Mouse (Mus musculus) midbrain, embryonic 16.5 days (tissue): Measurements from ENCODE around the gene Morc4. TPM values are rescaled to one million over a fixed set of nuclear protein-coding genes. Genes with fewer than 3 reads are reported as not detected.
A peak's percentile ranks its signal among the peaks of the same experiment; 100 is the strongest.

ENCODE experiments used
- ATAC-seq: fragments of 200-750 bp; cut with Nextera tagmentation; 2 replicates; pipeline ENCODE4 v1.8.0; 2017; ENCODE audit warnings: moderate TSS enrichment
- H3K27ac ChIP-seq: fragments of 300-500 bp; sonication (generic); 2 replicates; pipeline ENCODE4 v1.5.1; 2014; ENCODE audit warnings: mild to moderate bottlenecking, low read length, mixed read lengths
- H3K27me3 ChIP-seq: fragments of 300-500 bp; sonication (generic); 2 replicates; pipeline ENCODE4 v1.6.1; 2014; ENCODE audit warnings: low read depth, low read length, mixed read lengths; ENCODE audit not compliant: control insufficient read depth, insufficient read depth
- H3K36me3 ChIP-seq: fragments of 300-500 bp; sonication (generic); 2 replicates; pipeline ENCODE4 v1.6.1; 2014; ENCODE audit warnings: mild to moderate bottlenecking, low read length, moderate library complexity, mixed read lengths; ENCODE audit not compliant: control insufficient read depth, insufficient read depth
- H3K4me1 ChIP-seq: fragments of 300-500 bp; sonication (generic); 2 replicates; pipeline ENCODE4 v1.6.1; 2014; ENCODE audit warnings: mild to moderate bottlenecking, low read length, mixed read lengths; ENCODE audit not compliant: control insufficient read depth, insufficient read depth
- H3K4me2 ChIP-seq: fragments of 300-500 bp; sonication (generic); 2 replicates; pipeline ENCODE4 v1.6.1; 2014; ENCODE audit warnings: mild to moderate bottlenecking, low read length, mixed read lengths
- H3K4me3 ChIP-seq: fragments of 300-500 bp; sonication (generic); 2 replicates; pipeline ENCODE4 v1.5.1; 2014; ENCODE audit warnings: low read depth, mild to moderate bottlenecking, low read length, moderate library complexity, mixed read lengths
- H3K9ac ChIP-seq: fragments of 300-500 bp; sonication (generic); 2 replicates; pipeline ENCODE4 v1.6.1; 2014; ENCODE audit warnings: low read depth, low read length, mixed read lengths
- H3K9me3 ChIP-seq: fragments of 300-500 bp; sonication (generic); replicated peaks from 2 replicates; pipeline ENCODE4 v1.6.1; 2014; ENCODE audit warnings: mild to moderate bottlenecking, low read length, mixed read lengths; ENCODE audit not compliant: control insufficient read depth, poor library complexity, severe bottlenecking
- WGBS: fragments of 180-500 bp; shearing (Covaris S2); extraction: QIAGEN DNeasy Blood & Tissue Kit; methylation state at CpG from one replicate; pipeline ENCODE4 v1.1.7; 2014; 5-methylcytosine and 5-hydroxymethylcytosine counted together
- polyA plus RNA-seq: library from polyadenylated mRNA; unstranded; fragments of >200 nt; fragmentation: Nextera tagmentation; extraction: Ambion mirVana; gene quantifications from 2 replicates; pipeline ENCODE4 v1.2.1, GENCODE M21; 2015

The Morc4 gene
- polyA plus RNA-seq, 1 experiment from 2014 or later = 3.3 TPM

- no peak overlapping the region for H3K27ac ChIP-seq
- H3K4me2 ChIP-seq = no peak overlapping the region
- no peaks in the 10 kb centered on the region for H3K9me3 ChIP-seq
- no peaks in the 10 kb centered on the region for H3K36me3 ChIP-seq
- 76% methylated on average over 6 of the region's 6 CpGs for WGBS
- no peak for ATAC-seq
- no peak overlapping the region for H3K4me3 ChIP-seq
- no peaks in the 10 kb centered on the region for H3K4me1 ChIP-seq
- no peak overlapping the region for H3K9ac ChIP-seq
- H3K27me3 ChIP-seq = no peaks in the 10 kb centered on the region
Measured at GRCm38 (mm10) chrX:139841091-139841490, 30.4 kb downstream of the Morc4 start.

GRCm38 (mm10) chrX:139839057-139839456 lies 32.4 kb downstream of the Morc4 start:
- Histone ChIP-seq H3K4me2 (no peak overlapping the region), H3K36me3 (no peaks in the 10 kb centered on the region), H3K9ac (no peak overlapping the region), H3K27ac (no peak overlapping the region), H3K4me3 (no peak overlapping the region), H3K4me1 (no peaks in the 10 kb centered on the region), H3K9me3 (no peaks in the 10 kb centered on the region), H3K27me3 (no peaks in the 10 kb centered on the region)
- WGBS = 47% methylated on average over 3 of the region's 3 CpGs
- ATAC-seq = no peak

- H3K27ac ChIP-seq = no peak overlapping the region
- no peak overlapping the region for H3K4me3 ChIP-seq
- H3K9me3 ChIP-seq = no peaks in the 10 kb centered on the region
- H3K36me3 ChIP-seq = no peaks in the 10 kb centered on the region
- WGBS = 16% methylated on average over 5 of the region's 5 CpGs
- H3K4me2 ChIP-seq = no peak overlapping the region
- H3K27me3 ChIP-seq = no peaks in the 10 kb centered on the region
- ATAC-seq = 0 out of 2 replicates have a peak, but pooled peaks have one; percentile 21
- no peak overlapping the region for H3K9ac ChIP-seq
- no peaks in the 10 kb centered on the region for H3K4me1 ChIP-seq
Measured at GRCm38 (mm10) chrX:139832464-139832863, 39.0 kb downstream of the Morc4 start.

GRCm38 (mm10) chrX:139828363-139829092 lies 42.9 kb downstream of the Morc4 start:
- no peak overlapping the region for H3K4me2 ChIP-seq
- no peak for ATAC-seq
- H3K4me3 ChIP-seq = no peak overlapping the region
- no peaks in the 10 kb centered on the region for H3K4me1 ChIP-seq
- H3K9me3 ChIP-seq = no peaks in the 10 kb centered on the region
- WGBS = 91% methylated on average over 6 of the region's 6 CpGs
- no peaks in the 10 kb centered on the region for H3K27me3 ChIP-seq
- no peak overlapping the region for H3K27ac ChIP-seq
- no peaks in the 10 kb centered on the region for H3K36me3 ChIP-seq
- no peak overlapping the region for H3K9ac ChIP-seq

GRCm38 (mm10) chrX:139826926-139827325 lies 44.6 kb downstream of the Morc4 start:
- H3K36me3 ChIP-seq = no peaks in the 10 kb centered on the region
- H3K27ac ChIP-seq = no peak overlapping the region
- 91% methylated on average over 4 of the region's 4 CpGs for WGBS
- no peak for ATAC-seq
- H3K4me3 ChIP-seq = no peak overlapping the region
- no peak overlapping the region for H3K9ac ChIP-seq
- no peak overlapping the region for H3K4me2 ChIP-seq
- H3K4me1 ChIP-seq = no peaks in the 10 kb centered on the region
- no peaks in the 10 kb centered on the region for H3K9me3 ChIP-seq
- H3K27me3 ChIP-seq = no peaks in the 10 kb centered on the region

- Histone ChIP-seq H3K4me3 (no peak overlapping the region), H3K9me3 (no peaks in the 10 kb centered on the region), H3K9ac (no peak overlapping the region), H3K27ac (no peak overlapping the region), H3K27me3 (no peaks in the 10 kb centered on the region), H3K4me1 (no peaks in the 10 kb centered on the region), H3K4me2 (no peak overlapping the region), H3K36me3 (no peaks in the 10 kb centered on the region)
- WGBS = 86% methylated on average over 1 of the region's 1 CpGs
- ATAC-seq = no peak
Measured at GRCm38 (mm10) chrX:139825402-139825801, 46.1 kb downstream of the Morc4 start.

GRCm38 (mm10) chrX:139815201-139815600 lies 56.3 kb downstream of the Morc4 start:
- Histone ChIP-seq H3K27me3 (no peaks in the 10 kb centered on the region; the same call in none of the 2 replicates), H3K4me3 (no peak overlapping the region), H3K9me3 (no peaks in the 10 kb centered on the region), H3K36me3 (no peaks in the 10 kb centered on the region), H3K9ac (no peak overlapping the region), H3K27ac (no peak overlapping the region), H3K4me1 (no peaks in the 10 kb centered on the region), H3K4me2 (no peak overlapping the region)
- WGBS = 82% methylated on average over 5 of the region's 5 CpGs
- ATAC-seq = no peak

- no peaks in the 10 kb centered on the region for H3K9me3 ChIP-seq
- H3K27me3 ChIP-seq = no peaks in the 10 kb centered on the region; the same call in none of the 2 replicates
- H3K4me3 ChIP-seq = no peak overlapping the region
- H3K27ac ChIP-seq = no peak overlapping the region
- H3K9ac ChIP-seq = no peak overlapping the region
- WGBS = 88% methylated on average over 8 of the region's 8 CpGs
- H3K4me1 ChIP-seq = no peaks in the 10 kb centered on the region
- H3K4me2 ChIP-seq = no peak overlapping the region
- H3K36me3 ChIP-seq = no peaks in the 10 kb centered on the region
- ATAC-seq = no peak
Measured at GRCm38 (mm10) chrX:139814018-139814635, 57.4 kb downstream of the Morc4 start.

GRCm38 (mm10) chrX:139813299-139814002 lies 58.0 kb downstream of the Morc4 start:
- WGBS = 72% methylated on average over 9 of the region's 9 CpGs
- ATAC-seq = no peak
- Histone ChIP-seq H3K4me3 (no peak overlapping the region), H3K4me1 (no peaks in the 10 kb centered on the region), H3K36me3 (no peaks in the 10 kb centered on the region), H3K27ac (no peak overlapping the region), H3K27me3 (no peaks in the 10 kb centered on the region; the same call in none of the 2 replicates), H3K9ac (no peak overlapping the region), H3K9me3 (no peaks in the 10 kb centered on the region), H3K4me2 (no peak overlapping the region)
